Mouse (Mus musculus) layer of hippocampus, adult 11-12 months (tissue): ENCODE measurements around the gene Zfp365.

Experiments
- DNase-seq: peaks from one replicate; pipeline ENCODE4 v3.0.0; 2022; ENCODE audit warnings: low spot score

Zfp365 gene

DNA sequence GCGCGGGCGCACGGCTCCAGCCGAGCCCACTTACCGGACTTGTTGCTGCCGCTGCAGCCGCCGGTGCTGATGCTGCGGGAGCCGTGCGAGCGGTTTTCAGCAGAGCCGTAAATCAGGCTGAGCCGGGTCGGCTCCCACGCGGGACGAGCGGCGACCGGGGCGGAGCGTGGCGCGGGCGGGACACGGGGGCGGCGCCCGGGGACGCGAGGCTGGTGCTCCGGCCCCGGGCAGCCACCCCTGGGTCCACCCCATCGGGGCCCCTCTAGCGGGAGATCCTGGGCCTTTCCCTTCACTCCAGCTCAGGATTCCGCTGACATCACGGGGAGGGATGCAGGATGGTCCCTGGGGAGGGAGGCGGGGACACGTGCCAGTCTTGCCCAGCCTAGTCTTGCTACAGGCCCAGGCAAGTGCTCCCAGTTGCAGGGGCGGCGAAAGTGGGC lies at the start of gene Zfp365:
Gene Zfp365 (minus strand): TSS at position 326 of the 440 bp plus-strand sequence.
- peak; percentile 85 for DNase-seq

DNA sequence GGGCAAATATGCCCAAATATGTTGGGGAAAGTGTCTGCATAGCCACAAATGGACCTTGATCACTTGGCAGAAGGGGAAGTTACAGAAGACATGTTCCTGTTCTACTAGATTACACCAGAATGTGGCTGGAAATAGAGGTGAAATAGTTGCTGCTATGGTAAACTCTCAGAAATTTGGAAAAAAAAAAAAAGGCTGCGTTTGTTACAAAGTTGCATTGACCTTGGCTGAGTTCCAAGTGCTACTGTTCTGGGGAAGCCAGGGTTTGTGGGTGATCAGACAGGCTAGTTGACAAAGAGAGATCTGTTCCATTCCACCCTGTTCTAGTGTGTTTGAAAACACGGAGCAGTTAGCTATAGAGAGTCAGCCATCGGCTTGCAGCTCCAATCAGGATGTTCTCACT lies 47.5 kb upstream of the Zfp365 start:
- no peak for DNase-seq

DNA sequence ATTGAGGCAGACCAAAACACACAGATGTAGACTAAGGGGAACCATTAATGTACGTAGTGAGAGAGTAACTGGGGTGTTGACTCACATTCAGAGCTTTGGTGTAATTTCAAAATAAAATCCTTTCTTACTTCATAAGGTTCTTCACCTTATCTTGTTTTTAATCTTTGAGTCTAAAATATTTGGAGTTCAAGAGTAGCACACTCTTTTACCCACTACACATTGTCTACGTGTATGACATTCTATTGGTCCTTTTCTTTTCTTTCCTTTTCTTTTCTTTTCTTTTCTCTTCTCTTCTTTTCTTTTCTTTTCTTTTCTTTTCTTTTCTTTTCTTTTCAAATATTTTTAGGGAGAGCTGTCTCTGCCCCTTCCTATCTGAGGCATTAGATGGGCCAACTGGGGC lies 43.5 kb upstream of the Zfp365 start:
- no peak for DNase-seq

DNA sequence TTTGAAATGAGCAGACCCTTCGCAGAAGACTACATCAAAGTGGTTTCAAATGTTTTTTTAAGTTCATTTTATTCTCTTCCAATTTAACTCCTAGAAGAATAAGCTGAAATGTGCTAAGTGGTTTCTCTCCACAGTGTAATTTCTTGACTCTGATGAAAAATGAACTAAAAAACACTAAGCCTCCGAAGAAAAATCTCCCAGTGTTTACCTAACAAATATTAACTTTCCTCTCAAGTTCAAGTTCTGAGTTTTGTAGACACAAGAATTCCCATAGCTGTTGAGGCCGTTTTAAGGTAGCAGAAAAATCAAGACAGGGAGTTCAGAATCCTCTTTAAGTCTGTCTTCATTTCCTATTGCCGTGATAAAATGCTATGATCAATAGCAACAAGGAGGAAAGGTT lies 39.2 kb upstream of the Zfp365 start:
- no peak for DNase-seq

DNA sequence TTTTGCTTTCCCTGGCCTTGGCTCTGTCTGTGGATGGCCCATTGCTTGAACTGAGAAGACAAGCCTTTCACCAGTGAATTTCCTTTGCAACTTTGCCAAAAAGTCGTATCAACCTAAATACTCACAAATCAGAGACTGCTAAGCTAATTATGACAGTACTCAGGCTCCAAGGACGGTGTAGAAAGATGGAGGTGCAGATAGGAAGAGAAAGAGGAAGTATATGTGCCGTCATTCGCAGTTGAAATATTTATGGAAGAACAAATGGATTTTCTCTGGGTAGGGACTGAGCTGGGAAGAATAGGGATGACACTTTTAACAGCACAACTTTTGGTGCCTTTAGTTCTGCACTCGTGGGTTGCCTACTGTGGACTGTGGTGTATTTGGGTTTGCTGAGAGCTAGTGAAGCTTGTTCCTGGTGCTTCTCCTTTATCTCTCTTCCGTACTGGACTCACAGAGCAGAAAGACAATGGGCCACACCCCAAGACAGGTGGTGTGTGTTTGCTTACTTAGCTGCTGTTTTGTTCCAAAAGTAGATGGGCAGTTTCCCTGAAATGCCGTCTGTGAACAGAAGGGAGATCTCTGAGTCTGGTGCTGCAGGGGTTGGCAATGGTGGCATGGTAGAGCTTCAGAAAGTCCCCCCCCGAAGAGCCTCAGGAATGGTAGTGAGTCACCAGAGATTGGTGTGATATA lies 37.7 kb upstream of the Zfp365 start:
- no peak for DNase-seq

DNA sequence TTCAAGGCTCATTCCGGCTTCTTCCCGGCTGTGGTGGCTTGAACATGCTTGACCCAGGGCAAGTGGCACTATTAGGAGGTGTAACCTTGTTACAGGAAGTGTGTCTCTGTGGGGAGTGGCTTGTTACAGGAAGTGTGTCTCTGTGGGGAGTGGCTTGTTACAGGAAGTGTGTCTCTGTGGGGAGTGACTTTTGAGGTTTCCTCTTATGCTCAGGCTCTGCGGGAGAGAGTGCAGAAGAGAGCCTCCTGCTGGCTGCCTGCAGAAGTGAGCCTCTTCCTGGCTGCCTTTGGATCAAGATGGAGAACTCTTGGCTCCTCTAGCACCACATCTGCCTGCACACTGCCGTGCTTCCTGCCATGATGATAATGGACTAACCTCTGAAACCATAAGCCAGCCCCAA lies 31.1 kb upstream of the Zfp365 start:
- no peak for DNase-seq

DNA sequence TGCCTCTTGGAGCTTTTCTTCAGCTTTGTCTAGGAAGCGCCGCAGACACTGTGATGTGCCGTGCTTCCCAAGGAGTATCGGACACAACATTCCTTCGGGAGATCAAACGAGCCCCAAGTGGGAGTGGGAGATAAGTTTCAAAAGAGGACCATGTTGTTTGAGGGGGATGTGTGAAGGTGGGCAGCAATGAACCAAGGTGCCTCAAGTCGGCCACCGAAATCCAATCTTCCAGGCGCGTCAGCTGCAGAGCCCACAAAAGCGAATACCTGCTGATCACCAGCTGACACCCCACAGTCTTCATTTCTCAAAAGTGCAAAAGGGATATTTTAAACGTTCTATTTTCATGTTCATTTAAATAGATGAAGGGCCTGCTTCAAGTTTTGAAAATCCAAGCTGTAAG lies 27.1 kb upstream of the Zfp365 start:
- no peak for DNase-seq

DNA sequence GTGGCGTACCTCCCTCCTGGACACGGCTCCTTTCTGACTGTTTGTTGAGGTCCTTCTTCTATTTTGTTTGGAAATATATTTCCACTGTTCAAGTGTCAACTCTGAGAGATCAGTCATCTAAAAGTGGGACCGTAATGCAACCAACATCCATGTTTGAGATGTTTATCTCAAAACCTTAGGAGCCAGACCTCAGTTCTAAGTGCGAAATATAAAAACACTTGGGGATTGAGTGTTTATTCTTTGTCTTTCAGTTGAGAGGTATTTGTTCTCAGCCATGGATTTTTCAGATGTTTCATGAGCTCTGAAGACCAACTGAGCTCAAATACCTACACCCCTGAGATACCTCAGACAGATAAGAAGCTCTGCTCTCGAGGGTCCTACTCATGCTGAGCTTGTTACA lies 25.3 kb upstream of the Zfp365 start:
- DNase-seq = no peak

DNA sequence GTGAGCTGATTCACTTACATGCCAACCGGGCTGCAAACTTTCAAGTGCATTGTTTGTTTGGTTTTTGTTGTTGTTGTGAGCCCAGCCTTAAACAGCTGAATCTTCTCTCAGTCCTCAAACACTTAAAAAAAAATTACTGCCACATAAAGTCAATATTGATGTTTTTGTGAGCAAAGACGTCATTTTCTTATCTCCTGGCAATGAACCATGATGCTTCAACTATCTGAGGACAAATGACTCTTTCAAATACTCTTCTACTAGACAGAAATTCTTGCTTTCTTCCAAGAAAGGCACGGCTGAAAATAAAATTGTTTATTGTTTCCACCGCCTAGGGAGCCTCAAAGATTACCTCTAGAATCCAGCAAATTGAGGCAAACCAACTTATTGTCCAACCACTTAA lies 24.5 kb upstream of the Zfp365 start:
- DNase-seq = no peak

DNA sequence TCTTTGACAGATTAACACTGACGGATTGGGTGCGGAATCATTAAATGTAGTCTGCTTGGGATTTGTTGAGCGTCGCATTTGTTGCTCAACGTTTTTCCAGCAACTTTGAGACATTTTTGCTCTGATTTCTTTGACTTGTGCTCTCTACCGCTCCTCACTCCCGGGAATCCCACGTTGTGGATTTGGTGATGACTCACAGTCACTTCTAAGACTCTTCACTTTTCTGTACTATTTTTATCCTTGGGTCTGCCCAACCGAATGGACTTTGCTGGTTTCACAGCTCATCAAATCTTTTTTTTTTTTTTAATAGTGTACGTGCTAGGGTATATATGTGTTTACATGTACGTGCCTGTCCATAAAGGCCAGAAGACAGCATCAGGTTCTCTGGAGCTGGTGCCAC lies 20.3 kb upstream of the Zfp365 start:
- no peak for DNase-seq

DNA sequence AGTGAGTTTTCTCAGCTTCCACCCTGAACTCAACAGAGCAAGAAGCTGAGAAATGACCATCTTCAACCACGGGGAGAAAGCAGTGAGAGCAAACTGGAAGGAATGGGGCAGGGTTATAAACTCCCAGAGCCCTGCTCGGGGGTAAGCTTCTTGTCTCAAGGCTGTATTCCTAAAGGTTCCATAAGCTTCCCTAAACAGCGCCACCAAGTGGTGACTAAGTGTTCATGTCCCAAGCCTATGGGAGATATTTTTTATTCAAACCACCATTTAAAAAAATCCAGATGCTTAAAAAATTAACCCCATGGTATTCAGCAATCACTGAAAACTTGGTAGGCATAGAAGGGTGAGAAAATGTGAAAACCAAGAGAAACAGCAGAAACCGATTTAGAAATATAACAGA lies 18.9 kb upstream of the Zfp365 start:
- no peak for DNase-seq

DNA sequence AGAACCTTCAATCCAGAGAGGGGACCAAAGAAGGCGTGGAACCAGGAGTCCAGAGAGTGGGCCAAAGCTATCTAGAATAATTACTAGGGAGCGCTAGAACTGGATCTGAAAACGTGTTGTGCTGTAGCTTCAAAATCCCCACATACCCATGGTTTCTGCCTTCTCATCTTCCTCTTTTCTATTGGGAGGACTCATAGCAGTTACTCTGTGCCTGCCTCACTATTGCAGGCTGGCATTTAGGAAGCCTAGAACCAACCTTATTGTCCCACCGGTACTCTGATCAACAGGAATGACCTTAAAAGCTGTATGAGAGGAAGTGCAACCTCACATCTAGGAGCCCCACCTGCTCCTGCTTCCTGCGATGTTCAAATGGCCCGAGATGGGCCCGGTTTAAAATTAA lies 16.1 kb upstream of the Zfp365 start:
- no peak for DNase-seq

DNA sequence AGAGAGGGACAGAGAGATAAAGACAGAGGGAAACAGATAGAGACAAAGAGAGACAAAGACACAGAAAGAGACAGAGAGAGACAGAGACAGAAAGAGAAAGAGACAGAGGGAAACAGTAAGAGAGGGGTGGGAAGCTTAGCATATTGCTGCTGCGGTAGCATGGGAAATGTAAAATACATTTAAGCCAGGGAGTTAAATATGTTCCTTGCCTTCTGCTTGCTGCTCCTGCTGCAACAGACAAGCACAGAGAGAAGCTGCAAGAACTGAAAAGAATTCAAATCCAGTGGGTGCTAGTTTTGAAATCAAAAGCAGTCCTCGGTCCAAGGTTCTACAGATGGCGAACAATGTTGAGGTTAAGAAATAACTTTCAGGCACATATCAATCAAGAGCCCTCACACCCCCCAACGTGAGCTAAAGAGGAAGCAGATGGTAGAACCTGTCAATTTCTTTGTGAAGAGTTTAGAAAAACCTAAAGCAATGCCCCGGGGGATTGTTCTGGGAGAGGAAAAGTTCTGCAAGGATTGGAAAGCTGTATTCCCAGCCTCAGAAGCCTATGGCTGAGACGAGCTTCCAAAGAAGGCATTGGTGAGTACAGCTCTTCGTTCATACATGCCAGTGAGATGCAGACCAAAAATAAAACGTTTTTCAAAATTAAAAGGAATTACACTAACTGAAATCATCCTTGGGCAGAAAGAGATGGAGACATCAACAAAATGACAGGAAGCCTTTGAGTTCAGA lies 15.4 kb upstream of the Zfp365 start:
- DNase-seq = peak; percentile 27

DNA sequence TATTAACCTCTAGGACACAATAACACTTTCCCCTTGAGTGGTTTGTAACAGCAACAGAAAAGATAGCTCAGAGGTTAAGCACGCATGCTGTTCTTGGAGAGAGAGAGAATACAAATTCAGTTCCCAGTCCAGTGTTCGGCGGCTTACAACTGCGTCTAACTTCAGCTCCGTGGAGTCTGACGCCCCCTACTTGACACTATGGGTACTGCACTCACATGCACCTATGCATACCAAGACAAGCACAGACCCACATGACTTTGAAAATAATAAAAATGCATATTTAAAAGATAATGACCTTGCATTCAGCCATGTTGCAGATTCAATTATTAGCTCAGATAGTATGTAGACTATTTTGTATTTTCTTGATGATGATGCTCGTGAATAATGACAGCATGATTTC lies 11.6 kb upstream of the Zfp365 start:
- no peak for DNase-seq

DNA sequence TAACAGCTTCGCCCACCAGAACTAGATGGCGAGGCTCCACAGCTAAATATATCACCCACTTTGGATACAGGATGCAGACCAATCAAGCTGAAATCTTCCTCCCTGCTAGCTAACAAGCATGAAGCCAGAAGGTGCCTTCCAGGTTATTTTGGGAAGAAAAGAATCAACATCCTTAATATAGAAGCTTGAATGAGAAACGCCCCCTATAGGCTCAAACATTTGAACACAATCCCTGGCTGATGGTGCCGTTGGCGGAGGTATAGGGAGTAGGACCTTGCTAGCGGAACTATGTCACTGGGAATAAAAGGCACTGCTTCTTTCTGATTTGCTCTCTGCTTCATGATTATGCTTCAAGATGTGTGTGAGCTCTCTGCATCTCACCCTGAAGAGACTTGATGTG lies 9.3 kb upstream of the Zfp365 start:
- DNase-seq = no peak

DNA sequence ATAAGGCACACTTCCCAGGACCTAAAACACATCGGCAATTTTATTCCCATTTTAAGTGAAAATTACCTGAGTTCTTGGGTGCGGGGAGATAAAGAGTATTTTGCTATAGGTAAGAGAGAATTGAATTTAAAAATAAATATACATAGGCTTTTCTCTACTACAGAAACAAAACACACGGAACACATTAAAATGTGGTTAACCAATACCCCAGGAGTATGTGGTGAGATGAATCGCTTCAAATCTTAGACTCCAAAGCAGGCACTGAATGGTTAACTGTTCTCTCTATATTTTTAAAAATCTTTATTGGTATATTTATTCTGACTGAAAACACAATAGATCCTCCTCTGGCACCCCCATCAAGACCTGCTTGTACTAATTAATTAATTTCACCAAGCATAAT lies 7.2 kb upstream of the Zfp365 start:
- no peak for DNase-seq

DNA sequence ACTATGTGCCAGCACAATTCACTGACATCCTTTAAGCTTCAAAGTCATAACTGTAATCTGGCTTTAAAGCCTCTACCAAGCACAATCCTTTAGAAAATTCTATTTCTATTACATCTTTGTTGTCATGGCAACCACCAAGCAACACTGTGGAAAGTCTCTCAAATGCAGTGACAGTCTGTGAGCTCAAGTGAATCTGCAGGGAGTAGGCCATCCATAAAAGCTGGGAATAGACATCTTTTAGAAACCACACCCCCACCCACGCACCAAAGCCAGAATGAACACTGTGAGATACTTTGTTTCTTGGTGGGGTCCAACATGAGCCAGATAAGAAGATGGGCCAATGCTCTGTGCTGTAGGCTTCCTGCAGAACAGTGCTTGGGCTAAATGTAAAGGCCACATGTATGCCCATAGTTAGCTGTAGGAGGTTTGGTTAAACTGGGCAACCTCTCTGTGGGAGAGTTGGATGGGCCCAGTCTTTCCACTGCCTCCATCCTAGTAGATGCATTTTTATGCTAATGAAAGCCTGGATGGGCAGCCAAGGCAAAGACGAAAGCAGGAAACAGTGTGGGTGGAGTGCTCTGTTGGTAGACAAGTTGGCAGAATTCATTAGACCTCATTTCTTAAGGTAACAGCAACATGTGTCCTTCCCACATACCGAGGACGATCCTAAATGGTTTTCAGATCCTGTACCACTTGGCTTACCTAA lies 5.9 kb upstream of the Zfp365 start:
- DNase-seq = no peak

DNA sequence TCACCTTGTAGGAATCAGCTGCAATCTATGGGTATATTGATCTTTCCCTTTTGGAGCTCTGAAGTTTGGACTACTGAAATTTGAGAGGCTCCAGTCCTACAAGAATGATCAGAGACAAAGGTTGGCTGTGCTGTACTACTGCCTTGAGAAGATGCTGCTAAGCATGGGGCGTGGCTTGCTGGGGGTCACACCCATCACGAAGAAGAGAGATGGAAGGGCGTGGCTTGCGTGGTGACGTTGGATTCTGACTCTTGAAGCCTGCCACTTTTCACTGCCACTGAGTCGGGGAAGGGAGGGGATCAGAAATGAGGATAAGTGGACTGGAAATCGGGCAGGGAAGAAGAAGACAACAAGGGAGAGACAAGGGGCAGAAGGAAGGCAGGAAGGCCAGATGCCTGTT lies 4.9 kb upstream of the Zfp365 start:
- no peak for DNase-seq

DNA sequence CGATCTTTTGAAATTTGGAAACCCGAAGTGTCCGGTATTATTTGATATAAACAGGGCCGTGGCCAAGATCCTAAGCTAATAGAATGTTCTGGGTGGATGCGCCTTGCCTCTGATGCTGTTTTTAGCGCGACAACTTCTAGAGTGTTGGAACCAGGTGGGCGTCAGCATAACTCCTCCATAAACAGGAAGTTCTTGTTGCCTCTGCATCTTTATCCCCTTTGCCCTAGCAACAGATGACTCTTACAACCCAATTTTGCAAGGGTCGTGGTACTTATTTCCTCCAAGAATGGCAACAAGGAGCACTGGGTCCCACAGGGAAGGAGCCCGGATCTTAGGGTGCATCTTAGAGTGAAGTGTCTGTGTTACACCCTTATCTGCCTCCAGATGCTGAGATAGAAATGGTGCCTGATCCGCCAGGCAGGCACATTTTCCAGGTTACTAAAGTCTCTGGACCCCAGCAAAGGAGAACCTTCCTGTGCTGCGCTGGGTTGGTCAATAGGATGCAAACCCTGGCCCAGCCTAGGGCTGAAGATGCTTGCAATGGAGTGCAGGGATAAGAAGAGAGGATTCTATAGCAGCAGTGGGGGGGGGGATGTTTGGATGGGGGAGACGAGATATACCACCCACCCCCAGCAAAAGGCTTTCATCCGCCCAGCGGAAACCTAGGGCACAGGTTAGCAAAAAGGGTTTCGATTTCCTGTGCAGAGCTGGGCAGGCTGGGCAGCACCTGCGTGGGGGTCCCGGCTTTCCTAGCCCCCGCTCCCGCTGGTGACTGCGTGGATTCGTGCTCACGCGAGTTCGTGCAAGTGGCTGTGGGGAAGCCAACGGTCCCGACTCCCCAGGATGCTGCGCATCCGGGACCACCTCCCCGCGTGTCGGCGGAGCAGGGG lies 770 bp downstream of the Zfp365 start:
- DNase-seq = no peak

DNA sequence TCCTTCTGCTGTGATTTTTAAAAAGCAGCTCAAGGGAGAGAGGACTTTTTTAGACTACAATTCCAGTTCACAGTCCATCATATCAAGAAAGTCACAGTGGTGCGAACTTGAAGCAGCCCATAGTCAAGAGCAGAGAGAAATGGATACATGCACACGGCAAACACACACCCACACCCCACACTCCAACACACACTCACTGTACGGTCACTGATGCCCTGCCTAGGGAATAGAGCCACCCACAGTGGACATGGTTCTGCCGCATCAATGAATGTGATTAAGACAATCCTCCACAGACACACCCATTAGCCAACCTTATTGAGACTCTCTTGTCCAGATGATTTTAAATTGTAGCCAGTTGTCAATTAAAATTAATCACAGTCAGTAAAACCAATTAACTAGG lies 4.5 kb downstream of the Zfp365 start:
- DNase-seq = no peak

DNA sequence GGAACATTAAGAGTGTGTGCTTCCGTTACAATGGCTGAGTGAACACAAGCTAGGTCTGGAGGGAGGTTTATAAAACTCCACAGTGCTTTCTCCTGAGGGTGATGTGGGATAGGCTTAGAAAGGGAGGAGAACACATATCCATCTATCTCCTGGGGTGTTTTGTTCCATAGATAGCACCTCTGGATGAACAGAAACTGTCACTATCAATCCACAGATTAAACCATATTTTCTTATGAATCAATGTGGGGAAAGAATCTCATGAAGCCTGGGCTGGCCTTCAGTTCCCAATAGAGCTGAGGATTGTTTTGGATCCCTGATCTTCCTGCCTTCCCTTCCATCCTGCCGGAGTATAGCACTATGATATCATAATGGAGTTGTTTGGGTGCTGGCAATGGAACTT lies 5.5 kb downstream of the Zfp365 start:
- no peak for DNase-seq

DNA sequence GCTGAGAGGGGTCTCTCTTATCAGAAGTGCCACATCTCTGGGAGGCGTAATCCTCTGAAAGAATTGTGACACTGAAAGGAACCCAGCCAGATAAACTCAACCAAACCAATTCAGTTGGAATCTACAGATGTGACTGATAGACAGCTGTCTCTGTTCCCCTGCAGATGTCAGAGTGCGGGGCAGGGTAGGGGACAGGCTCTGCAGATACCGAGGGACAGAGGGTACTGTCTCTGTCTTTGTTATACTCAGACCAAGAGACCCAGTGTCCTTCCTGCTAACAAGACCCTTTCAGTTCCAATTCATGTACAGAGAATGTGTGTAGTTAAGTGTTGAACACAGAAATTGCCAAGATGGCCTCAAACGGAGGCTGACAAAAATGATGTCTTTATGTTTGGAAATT lies 6.4 kb downstream of the Zfp365 start:
- no peak for DNase-seq
